Mouse (Mus musculus) heart, postnatal 25 days (tissue): ENCODE measurements at regions not wholly inside any gene's neighbourhood (a gene's known extent, or its start where the extent isn't known, plus 50 kb on each side); places are given as distances from the start of the nearest gene placed in this dataset.

Experiments
- DNase-seq: peaks from one replicate; pipeline ENCODE4 v3.0.0; 2022; ENCODE audit warnings: low spot score
- intact Hi-C: fragments of 180-260 bp; cut with DNase I; formaldehyde crosslinking; loops from one replicate; pipeline ENCODE4 v1.15.1; 2025

DNA sequence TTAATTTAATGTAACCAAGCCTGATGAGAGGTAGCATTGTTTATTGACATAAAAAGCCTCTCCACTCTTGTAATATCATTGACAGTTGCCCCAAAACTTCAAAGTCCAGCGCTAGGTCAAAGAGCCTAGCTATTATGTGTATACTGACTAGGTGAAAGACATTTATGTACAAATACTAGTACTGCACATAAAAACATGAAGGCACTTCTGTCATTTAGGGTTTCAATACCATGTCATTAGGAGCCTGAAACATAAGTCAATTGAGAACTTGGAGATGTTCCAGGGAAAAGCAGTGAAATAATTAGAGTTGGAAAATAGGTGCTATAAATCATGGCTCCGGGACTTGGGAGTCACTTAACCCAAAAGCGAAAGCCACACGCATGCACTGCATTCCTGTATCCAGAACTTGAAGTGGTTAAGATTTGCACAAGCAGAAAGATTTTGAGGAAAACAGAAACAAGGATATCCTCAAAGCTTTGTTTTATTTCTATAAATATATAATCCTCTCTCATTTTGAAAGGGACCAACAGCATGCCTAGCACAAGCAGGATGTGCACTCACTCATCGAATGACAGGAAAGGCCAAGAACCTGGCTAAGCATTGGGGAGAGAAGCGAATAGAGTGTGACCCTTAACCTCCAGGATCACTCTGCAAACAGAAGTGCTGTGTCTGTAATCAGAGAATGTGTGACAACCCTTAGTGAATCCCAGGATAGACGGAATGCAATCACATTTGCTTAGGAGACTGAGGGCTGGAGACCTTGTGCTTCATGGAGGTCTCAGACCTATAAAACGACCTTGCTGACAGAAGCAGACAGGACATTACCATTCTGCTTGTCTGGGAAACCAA, 176.3 kb upstream of the Crim1 start:
- intact Hi-C loops, result no loop called here

DNA sequence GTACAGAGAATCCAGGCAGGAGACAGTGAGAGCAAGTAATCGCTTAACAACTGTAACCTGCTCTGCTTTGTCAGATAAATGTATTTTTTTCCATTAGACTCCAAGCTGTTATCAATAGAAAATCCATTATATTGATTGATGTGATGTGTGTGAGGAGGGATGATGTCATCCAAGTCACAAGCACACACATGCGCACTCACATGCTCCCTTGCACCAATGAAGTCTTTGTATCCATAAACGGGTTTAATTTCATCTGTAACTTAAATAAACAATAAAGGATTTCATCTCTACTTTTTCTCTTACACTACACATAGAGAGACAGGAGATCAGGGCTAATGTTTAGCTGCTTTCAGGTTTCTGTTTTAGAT, 175.7 kb upstream of the Crim1 start:
- intact Hi-C loops, result no loop called here
- no peak for DNase-seq

More for the DNA sequence above, 176.3 kb upstream of the Crim1 start:
- no peak for DNase-seq

DNA sequence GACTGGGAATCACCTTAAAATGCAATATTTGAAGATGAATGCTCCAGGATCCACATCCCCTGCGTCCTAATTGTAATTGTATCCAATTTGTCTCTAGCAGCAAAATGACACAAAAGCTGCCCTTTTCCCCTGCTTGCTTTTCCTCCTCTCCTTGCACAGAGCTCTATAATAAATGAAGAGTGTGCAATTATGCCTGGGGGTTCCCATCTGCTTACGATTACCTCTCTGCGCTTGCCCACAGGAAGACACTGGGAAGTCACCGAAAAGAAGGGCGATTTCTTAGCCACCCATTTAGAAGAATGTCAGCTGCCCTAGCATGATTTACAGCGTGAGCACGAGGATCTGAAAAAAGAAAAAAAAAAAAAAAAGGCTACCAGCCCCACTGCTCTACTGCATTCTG, 174.8 kb upstream of the Crim1 start:
- no peak for DNase-seq

DNA sequence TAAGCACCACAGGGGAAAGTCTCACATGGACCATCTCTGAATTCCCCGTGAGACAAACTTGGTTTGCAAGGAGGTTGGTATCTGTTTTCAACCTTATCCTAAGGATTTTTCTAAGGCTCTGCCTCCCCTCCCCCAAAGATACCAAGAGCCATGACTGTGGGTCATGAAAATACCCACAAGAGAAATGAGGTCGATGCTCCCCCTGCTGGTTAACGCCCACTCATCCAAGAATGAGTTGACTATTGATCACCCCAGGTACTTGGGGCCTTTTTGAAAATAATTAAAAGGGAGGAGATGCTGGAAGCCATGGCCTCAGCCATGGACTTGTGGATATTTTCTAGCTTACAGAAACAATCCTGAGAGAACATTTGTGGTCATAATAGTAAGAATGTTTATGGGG, 164.4 kb upstream of the Crim1 start:
- no peak for DNase-seq
- intact Hi-C loops, result no loop called here

More for the DNA sequence above, 174.8 kb upstream of the Crim1 start:
- intact Hi-C loops, result no loop called here

DNA sequence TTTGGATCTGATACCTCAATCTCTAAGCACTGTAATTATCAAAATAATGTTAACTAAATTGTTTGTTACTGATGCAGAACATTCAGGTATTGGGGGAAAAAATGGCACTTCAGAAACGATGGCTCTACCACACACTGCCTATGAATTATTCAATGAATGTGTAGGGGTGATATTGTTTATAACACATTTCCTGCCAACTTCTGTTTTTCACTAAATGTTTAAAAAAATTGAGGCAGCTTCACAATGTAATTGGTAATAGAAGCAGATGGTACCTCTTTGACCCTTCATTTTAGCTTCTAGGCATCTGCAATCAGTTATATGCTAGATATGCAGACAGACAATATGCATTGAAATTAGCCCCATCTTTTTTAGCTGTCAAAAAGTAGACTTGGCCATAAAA, 159.7 kb upstream of the Crim1 start:
- DNase-seq, result no peak

DNA sequence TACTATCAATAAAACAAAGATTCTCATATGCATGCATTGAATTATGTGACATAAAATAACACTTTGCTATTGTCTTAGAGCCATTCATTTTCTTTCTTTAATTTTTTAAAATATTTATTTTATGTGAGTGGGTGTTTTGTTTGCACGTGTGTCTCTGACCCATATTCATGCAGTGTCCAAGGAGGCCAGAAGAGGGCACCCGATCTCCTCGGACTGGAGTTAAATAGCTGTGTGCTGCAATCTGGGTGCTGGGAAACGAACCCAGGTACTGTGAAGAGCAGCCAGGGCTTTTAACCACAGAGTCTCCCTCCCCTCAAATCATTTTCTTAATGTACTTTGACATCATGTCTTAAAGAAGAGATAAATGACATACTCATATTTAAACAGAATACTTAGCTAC, 158.8 kb upstream of the Crim1 start:
- no peak for DNase-seq
- intact Hi-C loops, result no loop called here

More for the DNA sequence above, 159.7 kb upstream of the Crim1 start:
- intact Hi-C loops, result no loop called here

DNA sequence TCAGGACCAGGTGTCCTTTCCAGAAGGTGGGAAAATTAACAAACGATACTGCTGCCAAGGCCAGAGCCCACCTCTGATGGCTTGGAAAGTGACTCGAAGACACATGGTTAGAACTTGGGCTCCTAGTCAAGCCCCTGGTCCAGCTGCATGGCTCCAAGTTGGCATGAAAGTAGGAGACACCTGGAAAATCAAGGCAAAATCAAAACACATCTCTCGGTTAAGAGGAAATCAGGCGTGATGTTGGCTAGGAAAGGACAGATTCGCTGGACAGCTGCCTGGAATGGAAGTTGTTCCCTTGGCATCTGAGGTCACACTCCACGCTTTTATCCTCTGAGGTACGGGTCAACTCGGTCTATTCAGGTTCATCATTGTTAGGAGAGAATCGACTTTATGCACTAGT, 150.3 kb upstream of the Crim1 start:
- DNase-seq, result no peak
- intact Hi-C loops, result loop anchor here (10.0 kb wide), 1 partner anchor 405 kb away; no protein-coding TSS in a partner anchor

DNA sequence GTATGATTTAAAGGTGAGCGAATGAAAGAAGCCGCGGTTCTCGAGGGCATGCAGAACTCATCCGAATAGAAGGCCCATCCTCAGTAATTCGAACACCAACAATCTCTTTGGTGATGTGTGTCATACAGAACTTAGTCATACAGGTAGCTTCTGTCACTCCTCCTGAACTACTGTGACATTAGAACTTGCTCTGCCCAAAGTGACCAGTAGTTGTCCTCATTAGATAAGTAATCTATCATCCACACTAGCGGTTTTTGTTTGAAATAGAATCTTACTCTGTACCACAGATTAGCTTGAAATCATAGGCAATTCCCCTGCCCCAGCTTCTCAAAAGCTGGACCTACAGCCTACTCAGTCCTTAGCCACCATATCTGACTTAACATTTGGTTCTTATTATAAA, 149.8 kb upstream of the Crim1 start:
- intact Hi-C loops, result loop anchor here (10.0 kb wide), 1 partner anchor 405 kb away; no protein-coding TSS in a partner anchor

DNA sequence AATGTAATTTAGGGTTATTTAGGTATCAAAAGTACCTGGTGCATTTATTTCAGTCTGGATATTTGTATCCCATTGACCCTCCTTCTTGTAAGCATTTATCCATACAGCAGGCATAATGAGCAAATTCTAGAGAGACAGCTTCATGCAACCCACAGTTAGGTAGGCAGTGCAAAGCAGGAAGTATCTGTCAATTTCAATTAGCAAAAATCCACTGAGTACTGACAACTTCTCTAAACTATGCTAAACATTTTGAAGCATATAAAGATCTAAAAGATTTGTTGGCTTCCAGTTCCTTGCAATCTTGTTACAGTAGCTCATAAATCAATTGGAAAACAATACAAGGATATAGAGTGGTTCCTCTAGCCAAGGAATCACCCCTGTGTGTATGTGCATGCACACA, 124.2 kb upstream of the Crim1 start:
- DNase-seq, result no peak
- intact Hi-C loops, result no loop called here

More for the DNA sequence above, 149.8 kb upstream of the Crim1 start:
- no peak for DNase-seq

DNA sequence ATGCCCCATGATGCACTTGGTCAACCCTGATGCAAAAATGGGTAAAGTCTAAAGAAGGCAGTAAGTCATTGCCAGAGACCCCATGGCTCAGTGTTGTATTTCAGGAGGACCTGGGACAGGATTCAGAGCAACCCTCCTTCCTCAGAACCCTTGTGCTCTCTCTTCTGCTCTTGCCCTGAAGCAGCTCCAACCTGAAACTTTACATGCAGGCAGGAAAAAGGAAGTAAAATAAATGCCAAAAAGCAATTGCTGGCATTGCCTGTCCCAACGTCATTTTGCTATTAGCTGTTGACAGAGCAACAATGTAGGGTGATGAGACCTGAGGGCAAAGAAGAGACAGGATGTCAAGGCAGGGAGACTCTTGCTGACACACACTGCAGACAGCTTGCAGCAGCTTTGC, 121.7 kb upstream of the Crim1 start:
- DNase-seq, result no peak
- intact Hi-C loops, result no loop called here

DNA sequence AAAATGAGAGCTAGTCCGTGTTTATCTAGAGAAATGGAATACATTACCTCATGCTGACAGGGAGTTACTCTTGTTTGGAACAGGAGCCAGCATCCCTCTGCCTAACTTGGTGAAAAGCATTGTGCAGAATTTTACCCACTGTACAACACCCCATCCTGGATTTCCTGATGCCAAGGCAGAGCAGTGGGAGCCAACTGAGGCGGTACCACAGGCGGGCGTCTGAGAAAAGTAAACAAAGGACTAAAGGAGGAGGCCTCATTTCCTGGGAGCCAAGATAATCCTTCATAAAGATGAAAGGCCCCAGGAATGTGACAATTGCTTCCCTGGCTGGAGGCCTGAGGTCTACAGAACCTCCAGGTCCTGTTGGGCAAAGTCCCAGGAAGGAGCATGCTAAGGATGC, 115.6 kb upstream of the Crim1 start:
- no peak for DNase-seq
- intact Hi-C loops, result no loop called here

DNA sequence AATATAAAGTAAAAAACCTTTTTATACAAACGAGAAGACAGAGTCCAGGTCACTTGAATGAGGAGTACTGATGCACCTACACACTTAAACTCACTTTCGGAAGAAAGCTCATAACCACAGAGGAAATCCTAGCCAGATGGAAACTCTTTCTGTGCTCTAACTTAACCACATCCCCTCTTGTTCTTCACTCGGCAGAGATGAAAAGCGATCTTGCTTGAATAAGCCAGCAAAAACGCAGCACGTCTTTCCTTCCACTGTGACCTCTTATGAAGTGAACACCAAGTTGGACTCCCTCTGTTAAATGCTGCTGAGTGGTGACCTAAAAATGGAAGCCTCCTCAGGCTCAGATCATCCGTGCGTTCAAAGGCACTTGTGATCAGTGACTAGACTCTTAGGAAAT, 113.1 kb upstream of the Crim1 start:
- intact Hi-C loops, result no loop called here
- no peak for DNase-seq

DNA sequence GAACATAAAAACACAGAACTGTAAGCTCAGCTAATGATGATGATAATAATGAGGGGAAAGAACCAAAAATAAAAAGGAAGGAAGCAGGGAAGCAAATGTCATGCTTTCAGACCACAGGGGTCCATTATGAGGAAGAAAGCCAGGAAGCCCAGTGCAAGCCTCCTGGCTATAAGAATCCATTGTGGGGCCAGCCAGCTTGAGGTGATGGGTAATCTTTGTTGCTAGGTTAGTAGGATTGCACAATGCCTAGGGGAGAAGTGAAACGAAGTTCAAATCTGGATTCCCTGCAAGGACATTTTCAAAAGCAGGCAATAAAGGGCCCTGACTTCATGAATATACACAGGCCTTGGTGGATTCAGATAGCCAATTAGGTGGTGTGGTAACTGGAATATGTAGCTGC, 102.3 kb upstream of the Crim1 start:
- intact Hi-C loops, result no loop called here
- no peak for DNase-seq

DNA sequence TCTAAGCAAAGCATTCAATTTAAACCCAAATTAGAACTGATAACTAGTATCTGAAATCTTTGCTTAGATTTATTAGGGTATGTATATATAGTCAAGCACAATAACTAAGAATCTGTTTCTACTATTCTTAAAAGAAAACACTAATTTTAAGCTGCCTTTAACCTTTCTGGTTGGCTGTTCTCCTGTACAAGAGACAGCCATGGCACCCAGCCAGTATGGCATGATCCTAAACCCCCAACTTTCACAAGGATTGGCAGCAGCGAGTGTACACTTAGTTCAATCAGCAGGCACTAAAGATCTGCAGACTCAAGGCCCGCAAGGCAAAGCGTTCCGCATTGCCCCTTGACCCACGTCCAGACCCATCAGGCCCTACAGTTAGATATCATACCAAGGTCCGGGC, 91.3 kb upstream of the Crim1 start:
- DNase-seq, result no peak
- intact Hi-C loops, result no loop called here

DNA sequence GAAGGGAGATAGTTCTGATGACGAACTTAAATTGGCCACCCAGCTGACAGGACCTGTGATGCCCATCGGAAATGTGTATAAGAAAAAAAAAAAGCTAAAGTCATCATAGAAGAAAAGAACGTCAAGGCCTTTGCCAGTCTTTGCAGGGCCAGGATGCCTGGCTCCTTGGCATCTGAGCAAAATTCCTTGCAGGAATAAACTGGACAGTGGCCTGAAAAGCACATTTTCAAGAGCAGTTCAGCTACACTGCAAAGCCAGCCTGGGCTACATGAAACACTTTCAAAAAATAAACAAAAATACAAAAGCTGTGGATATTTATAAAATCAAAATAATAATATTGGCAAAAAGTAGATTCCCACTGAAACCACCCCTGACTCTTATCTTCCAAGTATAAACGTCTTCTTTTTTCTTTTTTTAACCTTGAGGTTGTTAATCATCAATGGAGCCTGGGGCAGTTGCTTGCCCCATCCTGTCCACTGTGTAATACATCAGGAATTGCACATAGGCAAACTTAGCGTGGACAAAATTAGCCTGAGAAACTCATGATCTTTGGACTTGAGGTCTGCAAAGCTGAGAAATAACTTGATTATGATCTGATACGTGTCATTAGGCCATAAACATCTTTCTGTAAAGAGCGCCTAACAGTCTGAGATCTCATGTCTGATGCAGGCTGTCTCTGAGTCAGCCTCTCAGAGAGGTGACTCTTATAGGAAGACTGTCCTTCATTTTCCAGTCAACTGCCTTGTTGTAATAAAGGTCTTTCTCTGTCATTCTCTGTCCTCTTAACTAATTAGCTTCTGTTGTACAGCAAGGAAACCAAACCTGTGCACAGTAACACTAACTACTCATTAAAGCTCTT, 90.5 kb upstream of the Crim1 start:
- no peak for DNase-seq
- intact Hi-C loops, result no loop called here

DNA sequence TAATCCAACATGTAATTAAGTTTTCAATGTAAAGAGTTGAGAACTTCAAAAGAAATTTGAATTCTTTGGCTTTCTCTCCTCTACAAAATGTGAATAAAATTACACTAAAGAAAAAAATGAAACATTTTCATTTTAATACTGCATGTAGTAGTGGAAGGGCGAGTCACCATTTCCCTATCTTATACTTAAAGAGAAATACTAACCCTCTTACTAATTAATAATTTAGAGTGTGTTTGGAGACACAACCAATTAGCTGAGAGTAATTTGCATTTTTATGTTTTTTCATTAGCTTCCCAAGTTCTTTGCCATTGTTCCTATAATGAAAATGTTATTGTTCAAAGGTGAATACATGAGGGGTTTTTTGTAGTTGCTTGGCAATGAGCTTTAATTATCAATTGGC, 67.9 kb upstream of the Crim1 start:
- intact Hi-C loops, result no loop called here
- DNase-seq, result no peak

DNA sequence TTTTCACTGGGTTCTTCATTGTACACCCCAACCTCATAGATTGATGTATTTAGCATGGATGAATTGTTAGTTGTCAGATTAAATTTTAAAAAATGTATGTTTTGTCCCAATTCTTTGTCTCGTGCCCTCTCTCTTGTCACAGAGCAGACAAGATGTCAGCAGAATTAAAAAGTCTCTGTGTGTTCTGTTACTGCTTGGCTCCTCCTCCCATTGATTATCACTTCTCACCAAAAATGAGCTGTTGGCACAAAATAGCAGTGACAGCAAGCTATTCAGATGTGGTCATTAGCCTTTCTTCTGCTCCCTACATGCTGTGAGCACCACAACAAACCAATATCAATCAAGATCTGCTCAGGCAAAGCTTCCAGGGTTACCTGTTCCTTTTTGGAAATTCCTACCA, 62.1 kb upstream of the Crim1 start:
- intact Hi-C loops, result no loop called here
- DNase-seq, result no peak

DNA sequence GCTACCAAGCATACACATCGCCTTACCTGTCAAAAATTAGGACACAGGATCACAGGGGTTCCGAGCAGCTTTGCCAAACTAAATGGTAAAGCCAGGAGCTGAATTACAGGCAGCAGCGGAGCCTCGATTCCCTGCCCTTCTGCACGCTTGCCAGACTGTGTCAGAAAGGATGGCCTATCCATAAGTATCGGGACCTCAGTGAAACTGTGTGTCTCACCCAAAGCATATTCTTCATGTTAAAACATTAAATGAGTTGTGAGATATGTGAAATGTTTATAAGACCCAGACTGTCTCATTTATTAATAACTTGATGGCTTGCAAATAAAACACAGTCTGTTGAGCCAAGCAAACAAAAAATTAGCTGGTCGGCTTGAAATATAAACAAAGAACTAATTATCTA, 59.4 kb upstream of the Crim1 start:
- intact Hi-C loops, result no loop called here
- DNase-seq, result no peak

DNA sequence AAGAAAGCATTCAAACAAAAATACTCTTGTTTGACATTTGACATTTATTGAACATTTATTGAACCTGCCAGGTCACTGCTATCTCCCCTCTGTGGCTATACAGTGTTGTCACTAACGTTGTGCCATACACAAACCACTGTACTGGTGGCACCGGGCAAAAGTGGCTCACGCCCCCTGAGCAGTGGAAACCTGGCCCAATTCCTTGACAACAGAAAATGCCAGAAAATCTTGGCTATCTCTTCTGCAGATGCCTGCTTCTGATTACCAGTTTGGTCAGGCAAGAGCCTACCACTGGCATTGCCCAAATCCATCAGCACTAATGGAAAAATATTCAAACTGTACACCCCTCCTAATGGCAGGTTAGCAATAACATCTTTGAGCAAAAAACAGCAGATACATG, 58.9 kb upstream of the Crim1 start:
- DNase-seq, result no peak
- intact Hi-C loops, result no loop called here

DNA sequence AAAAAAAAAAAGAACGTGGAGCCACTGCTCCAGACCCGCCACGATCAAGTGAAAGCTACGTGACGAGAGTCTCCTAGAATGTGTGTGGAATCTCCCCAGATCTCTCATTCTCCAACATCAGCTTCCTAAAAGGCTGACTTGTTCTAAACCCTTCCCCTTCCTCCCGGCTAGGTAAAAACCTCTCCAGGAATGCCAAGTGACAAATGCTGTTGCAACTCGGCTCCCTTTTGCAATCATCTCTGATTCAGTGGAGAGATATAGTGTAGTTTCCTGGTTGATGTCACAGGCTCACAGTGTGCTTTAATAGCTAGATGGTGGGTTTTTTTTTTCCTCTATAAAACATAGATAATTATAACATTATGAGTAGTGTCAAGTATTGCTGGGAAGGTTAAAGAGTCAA, 57.6 kb upstream of the Crim1 start:
- intact Hi-C loops, result no loop called here
- DNase-seq, result no peak

DNA sequence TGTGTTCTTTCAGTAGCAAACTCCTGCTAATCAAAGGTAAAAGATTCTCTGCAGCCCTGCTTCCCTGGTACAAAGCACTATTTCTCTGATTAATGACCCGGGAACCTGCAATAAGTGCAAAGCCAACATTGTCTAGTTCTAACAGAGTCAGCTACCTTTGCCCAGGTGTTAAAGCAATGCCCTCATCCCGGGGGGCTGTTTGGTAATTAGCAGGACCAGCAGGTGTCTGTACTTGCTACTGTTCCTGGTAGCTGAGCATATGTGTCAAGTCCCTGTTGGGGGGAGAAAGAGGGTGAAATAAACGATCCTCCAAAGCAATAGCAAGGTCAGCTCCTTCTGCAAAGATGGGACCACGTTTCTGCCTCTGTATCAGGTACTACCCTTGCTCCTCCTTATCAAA, 54.7 kb upstream of the Crim1 start:
- intact Hi-C loops, result no loop called here
- no peak for DNase-seq
